Mouse (Mus musculus) hindbrain, embryonic 10.5 days (tissue): ENCODE data around the gene Cfc1. TPM values are rescaled to one million over a fixed set of nuclear protein-coding genes. Genes with fewer than 3 reads are reported as not detected.
"Not testable (repeated sequence)": the region's sequence is repeated elsewhere in the genome, so short reads cannot be mapped to it uniquely, and the experiment has no call there.

Source experiments
- DNase-seq: peaks from one replicate; pipeline ENCODE4 v3.0.0-alpha.2; 2017; ENCODE audit warnings: low spot score
- H3K27ac ChIP-seq: fragments of 300-500 bp; sonication (generic); 2 replicates; pipeline ENCODE4 v1.5.1; 2016; ENCODE audit warnings: mild to moderate bottlenecking, moderate library complexity
- H3K27me3 ChIP-seq: fragments of 300-500 bp; sonication (generic); 2 replicates; pipeline ENCODE4 v1.6.1; 2016; ENCODE audit warnings: mild to moderate bottlenecking; ENCODE audit not compliant: poor library complexity, insufficient read depth, severe bottlenecking
- H3K36me3 ChIP-seq: fragments of 300-500 bp; sonication (generic); 2 replicates; pipeline ENCODE4 v1.6.1; 2016; ENCODE audit warnings: mild to moderate bottlenecking, moderate library complexity
- H3K4me1 ChIP-seq: fragments of 300-500 bp; sonication (generic); replicated peaks from 2 replicates; pipeline ENCODE4 v1.6.1; 2016; ENCODE audit warnings: mild to moderate bottlenecking
- H3K4me3 ChIP-seq: fragments of 300-500 bp; sonication (generic); 2 replicates; pipeline ENCODE4 v1.5.1; 2016; ENCODE audit warnings: mild to moderate bottlenecking, moderate library complexity
- H3K9me3 ChIP-seq: fragments of 300-500 bp; sonication (generic); 2 replicates; pipeline ENCODE4 v1.6.1; 2016; ENCODE audit warnings: mild to moderate bottlenecking, moderate library complexity
- WGBS: fragments of 180-500 bp; shearing (Covaris S2); methylation state at CpG from one replicate; pipeline ENCODE4 v1.1.7; 2016; 5-methylcytosine and 5-hydroxymethylcytosine counted together
- polyA plus RNA-seq: library from polyadenylated mRNA; unstranded; fragments of >200 nt; fragmentation: Nextera tagmentation; extraction: Ambion mirVana; gene quantifications from 2 replicates; pipeline ENCODE4 v1.2.1, GENCODE M21; 2016

Gene Cfc1
- polyA plus RNA-seq, 1 experiment from 2014 or later: not detected

GRCm38 (mm10) chr1:34517797-34518196 is 17.7 kb upstream of the Cfc1 start:
- H3K27ac ChIP-seq, H3K9me3 ChIP-seq, DNase-seq, H3K4me1 ChIP-seq, H3K27me3 ChIP-seq, H3K36me3 ChIP-seq, H3K4me3 ChIP-seq: not testable (repeated sequence)
- 66% methylated on average over 1 of the region's 1 CpGs for WGBS

GRCm38 (mm10) chr1:34518259-34518658 is 17.2 kb upstream of the Cfc1 start:
- Histone ChIP-seq H3K9me3 (no peaks in the 10 kb centered on the region), H3K27me3 (no peaks in the 10 kb centered on the region), H3K4me1 (no peaks in the 10 kb centered on the region), H3K36me3 (no peaks in the 10 kb centered on the region), H3K4me3 (no peak overlapping the region), H3K27ac (no peak overlapping the region)
- WGBS: 74% methylated on average over 1 of the region's 1 CpGs
- DNase-seq: no peak

- no peaks in the 10 kb centered on the region for H3K36me3 ChIP-seq
- no peaks in the 10 kb centered on the region for H3K9me3 ChIP-seq
- WGBS: 87% methylated on average over 6 of the region's 6 CpGs
- no peak overlapping the region for H3K27ac ChIP-seq
- DNase-seq: no peak
- H3K4me1 ChIP-seq: no peaks in the 10 kb centered on the region
- H3K4me3 ChIP-seq: no peak overlapping the region
- H3K27me3 ChIP-seq: no peaks in the 10 kb centered on the region
Measured at GRCm38 (mm10) chr1:34522205-34522849, 13.1 kb upstream of the Cfc1 start.

GRCm38 (mm10) chr1:34522850-34523244 is 12.6 kb upstream of the Cfc1 start:
- Histone ChIP-seq H3K27me3 (no peaks in the 10 kb centered on the region), H3K36me3 (no peaks in the 10 kb centered on the region), H3K27ac (no peak overlapping the region), H3K4me3 (no peak overlapping the region), H3K4me1 (no peaks in the 10 kb centered on the region), H3K9me3 (no peaks in the 10 kb centered on the region)
- whole genome bisulfite sequencing: 88% methylated on average over 3 of the region's 3 CpGs
- no peak for DNase-seq

- no peaks in the 10 kb centered on the region for H3K36me3 ChIP-seq
- no peak overlapping the region for H3K4me3 ChIP-seq
- no peak for DNase-seq
- no peaks in the 10 kb centered on the region for H3K9me3 ChIP-seq
- 88% methylated on average over 3 of the region's 3 CpGs for WGBS
- no peaks in the 10 kb centered on the region for H3K4me1 ChIP-seq
- H3K27me3 ChIP-seq: no peaks in the 10 kb centered on the region
- H3K27ac ChIP-seq: no peak overlapping the region
Measured at GRCm38 (mm10) chr1:34523647-34524046, 11.8 kb upstream of the Cfc1 start.

- Histone ChIP-seq H3K4me1 (peaks cover 10% of the 10 kb centered on the region), H3K27me3 (peaks cover 46% of the 10 kb centered on the region)
- not testable (repeated sequence) for H3K27ac ChIP-seq, H3K4me3 ChIP-seq, H3K36me3 ChIP-seq, H3K9me3 ChIP-seq, DNase-seq
- 53% methylated on average over 3 of the region's 3 CpGs for whole genome bisulfite sequencing
Measured at GRCm38 (mm10) chr1:34534574-34534973, 874 bp upstream of the Cfc1 start.

GRCm38 (mm10) chr1:34536291-34536766 is 881 bp downstream of the Cfc1 start:
- peak; percentile 17 for DNase-seq

GRCm38 (mm10) chr1:34536767-34537485 is 1.5 kb downstream of the Cfc1 start:
- H3K4me3 ChIP-seq: peak overlapping the region; percentile 37
- 4% methylated on average over 16 of the region's 16 CpGs for WGBS
- peak; percentile 18 for DNase-seq

More at GRCm38 (mm10) chr1:34536291-34536766, 881 bp downstream of the Cfc1 start:
- no peaks in the 10 kb centered on the region for H3K36me3 ChIP-seq
- peaks cover 46% of the 10 kb centered on the region for H3K27me3 ChIP-seq
- H3K27ac ChIP-seq: no peak overlapping the region
- WGBS: 2% methylated on average over 14 of the region's 14 CpGs
- no peaks in the 10 kb centered on the region for H3K9me3 ChIP-seq
- peaks cover 10% of the 10 kb centered on the region for H3K4me1 ChIP-seq
- H3K4me3 ChIP-seq: peak overlapping the region; percentile 37

GRCm38 (mm10) chr1:34547074-34547473 is 11.6 kb downstream of the Cfc1 start:
- no peak overlapping the region for H3K4me3 ChIP-seq
- no peaks in the 10 kb centered on the region for H3K9me3 ChIP-seq
- H3K27me3 ChIP-seq: no peaks in the 10 kb centered on the region
- no peak overlapping the region for H3K27ac ChIP-seq
- H3K36me3 ChIP-seq: no peaks in the 10 kb centered on the region
- DNase-seq: no peak
- no peaks in the 10 kb centered on the region for H3K4me1 ChIP-seq
- 76% methylated on average over 1 of the region's 1 CpGs for WGBS

More at GRCm38 (mm10) chr1:34536767-34537485, 1.5 kb downstream of the Cfc1 start:
- no peaks in the 10 kb centered on the region for H3K36me3 ChIP-seq
- no peak overlapping the region for H3K27ac ChIP-seq
- H3K4me1 ChIP-seq: peaks cover 10% of the 10 kb centered on the region
- H3K27me3 ChIP-seq: peaks cover 46% of the 10 kb centered on the region
- no peaks in the 10 kb centered on the region for H3K9me3 ChIP-seq

- Histone ChIP-seq H3K4me1 (no peaks in the 10 kb centered on the region), H3K4me3 (no peak overlapping the region), H3K9me3 (no peaks in the 10 kb centered on the region), H3K27ac (no peak overlapping the region), H3K27me3 (no peaks in the 10 kb centered on the region), H3K36me3 (no peaks in the 10 kb centered on the region)
- WGBS: 82% methylated on average over 1 of the region's 1 CpGs
- no peak for DNase-seq
Measured at GRCm38 (mm10) chr1:34553690-34554089, 18.2 kb downstream of the Cfc1 start.

- Histone ChIP-seq H3K4me1 (no peaks in the 10 kb centered on the region), H3K27me3 (no peaks in the 10 kb centered on the region), H3K4me3 (no peak overlapping the region), H3K36me3 (no peaks in the 10 kb centered on the region), H3K27ac (no peak overlapping the region), H3K9me3 (no peaks in the 10 kb centered on the region)
- WGBS: 91% methylated on average over 7 of the region's 7 CpGs
- DNase-seq: no peak
Measured at GRCm38 (mm10) chr1:34554275-34554674, 18.8 kb downstream of the Cfc1 start.

- Histone ChIP-seq H3K27ac (no peak within 1 kb of the TSS), H3K4me3 (no peak within 1 kb of the TSS), H3K36me3 (no peaks in the 10 kb centered on the region), H3K27me3 (no peaks in the 10 kb centered on the region), H3K4me1 (no peaks in the 10 kb centered on the region), H3K9me3 (no peaks in the 10 kb centered on the region)
- DNase-seq: no peak
- WGBS: 87% methylated on average over 15 of the region's 15 CpGs
Measured at GRCm38 (mm10) chr1:34560843-34561242, 25.4 kb downstream of the Cfc1 start, which contains the start of gene Prss40. Gene Prss40, minus strand, starts transcription at chr1:34560943.

GRCm38 (mm10) chr1:34564383-34565045 is 29.1 kb downstream of the Cfc1 start:
- DNase-seq: no peak
- H3K27ac ChIP-seq: no peak overlapping the region
- WGBS: 84% methylated on average over 8 of the region's 8 CpGs
- H3K9me3 ChIP-seq: peaks cover 3% of the 10 kb centered on the region; the same call in 1 of the 2 replicates
- H3K36me3 ChIP-seq: no peaks in the 10 kb centered on the region
- no peaks in the 10 kb centered on the region for H3K4me1 ChIP-seq
- H3K4me3 ChIP-seq: no peak overlapping the region
- no peaks in the 10 kb centered on the region for H3K27me3 ChIP-seq
